Mouse (Mus musculus): ENCODE results near the gene Gm5767. TPM values are rescaled to one million over a fixed set of nuclear protein-coding genes. Genes with fewer than 3 reads are reported as not detected.
A peak's percentile ranks its signal among the peaks of the same experiment; 100 is the strongest.

The Gm5767 gene
- polyA plus RNA-seq (2016; fragmentation: Nextera tagmentation; extraction: Ambion mirVana): not detected in 2 replicates

- Histone ChIP-seq H3K36me3 (peaks cover 16% of the 10 kb centered on the region; the same call in 1 of the 2 replicates), H3K4me1 (no peaks in the 10 kb centered on the region), H3K4me3 (no peak within 1 kb of the TSS), H3K27ac (replicated peaks) (no peak within 1 kb of the TSS), H3K9me3 (replicated peaks) (no peaks in the 10 kb centered on the region), H3K27me3 (ENCODE audit: low read depth, poor library complexity, severe bottlenecking) (no peaks in the 10 kb centered on the region)
- DNase-seq (ENCODE audit: low spot score): no peak
- 82% methylated on average over 5 of the region's 5 CpGs for WGBS
Observed at GRCm38 (mm10) chr16:8680470-8680869, at the start of gene Gm5767. Gm5767 (plus strand) TSS chr16:8680770.

GRCm38 (mm10) chr16:8631428-8631827, 49.1 kb upstream of the Gm5767 start:
- Histone ChIP-seq H3K27ac (replicated peaks) (no peak overlapping the region), H3K9me3 (replicated peaks) (no peaks in the 10 kb centered on the region), H3K36me3 (peaks cover 44% of the 10 kb centered on the region), H3K27me3 (ENCODE audit: low read depth, poor library complexity, severe bottlenecking) (no peaks in the 10 kb centered on the region), H3K4me3 (no peak overlapping the region), H3K4me1 (peaks cover 13% of the 10 kb centered on the region)
- WGBS: 91% methylated on average over 5 of the region's 5 CpGs
- DNase-seq (ENCODE audit: low spot score): no peak

GRCm38 (mm10) chr16:8636867-8637216, 43.7 kb upstream of the Gm5767 start:
- H3K9me3 ChIP-seq (replicated peaks): no peaks in the 10 kb centered on the region
- no peak for DNase-seq (ENCODE audit: low spot score)
- WGBS: 2% methylated on average over 13 of the region's 13 CpGs
- peaks cover 47% of the 10 kb centered on the region for H3K36me3 ChIP-seq
- H3K27me3 ChIP-seq (ENCODE audit: low read depth, poor library complexity, severe bottlenecking): no peaks in the 10 kb centered on the region
- H3K27ac ChIP-seq (replicated peaks): peak overlapping the region; percentile 94
- peak overlapping the region; percentile 87 for H3K4me3 ChIP-seq
- H3K4me1 ChIP-seq: peaks cover 29% of the 10 kb centered on the region

GRCm38 (mm10) chr16:8637217-8638051, 43.1 kb upstream of the Gm5767 start, which contains the start of the genes Pmm2 and Tmem186:
Pmm2 (plus strand) TSS chr16:8637674.
Tmem186 (minus strand) TSS chr16:8637712.
- no peaks in the 10 kb centered on the region for H3K27me3 ChIP-seq (ENCODE audit: low read depth, poor library complexity, severe bottlenecking)
- H3K27ac ChIP-seq (replicated peaks): peak within 1 kb of the TSS; percentile 94
- whole genome bisulfite sequencing: under 1% methylated on average over 59 of the region's 59 CpGs
- DNase-seq (ENCODE audit: low spot score): peak; percentile 86
- peak within 1 kb of the TSS; percentile 87 for H3K4me3 ChIP-seq
- H3K4me1 ChIP-seq: peaks cover 29% of the 10 kb centered on the region
- H3K36me3 ChIP-seq: peaks cover 43% of the 10 kb centered on the region
- H3K9me3 ChIP-seq (replicated peaks): no peaks in the 10 kb centered on the region

- 52% methylated on average over 7 of the region's 7 CpGs for WGBS
- Histone ChIP-seq H3K36me3 (peaks cover 43% of the 10 kb centered on the region), H3K9me3 (replicated peaks) (no peaks in the 10 kb centered on the region), H3K27ac (replicated peaks) (peak overlapping the region; percentile 94), H3K27me3 (ENCODE audit: low read depth, poor library complexity, severe bottlenecking) (no peaks in the 10 kb centered on the region), H3K4me1 (peaks cover 29% of the 10 kb centered on the region), H3K4me3 (peak overlapping the region; percentile 87)
- no peak for DNase-seq (ENCODE audit: low spot score)
Observed at GRCm38 (mm10) chr16:8638131-8638530, 42.4 kb upstream of the Gm5767 start.

- no peak overlapping the region for H3K4me3 ChIP-seq
- H3K27me3 ChIP-seq (ENCODE audit: low read depth, poor library complexity, severe bottlenecking): no peaks in the 10 kb centered on the region
- no peak overlapping the region for H3K27ac ChIP-seq (replicated peaks)
- H3K36me3 ChIP-seq: peaks cover 52% of the 10 kb centered on the region
- 92% methylated on average over 11 of the region's 11 CpGs for WGBS
- no peak for DNase-seq (ENCODE audit: low spot score)
- no peaks in the 10 kb centered on the region for H3K9me3 ChIP-seq (replicated peaks)
- peaks cover 29% of the 10 kb centered on the region for H3K4me1 ChIP-seq
Observed at GRCm38 (mm10) chr16:8639466-8640191, 40.9 kb upstream of the Gm5767 start.

GRCm38 (mm10) chr16:8643855-8644254, 36.7 kb upstream of the Gm5767 start:
- WGBS: 80% methylated on average over 2 of the region's 2 CpGs

GRCm38 (mm10) chr16:8645546-8645945, 35.0 kb upstream of the Gm5767 start:
- Histone ChIP-seq H3K27ac (replicated peaks) (no peak overlapping the region), H3K27me3 (ENCODE audit: low read depth, poor library complexity, severe bottlenecking) (no peaks in the 10 kb centered on the region), H3K4me3 (no peak overlapping the region), H3K9me3 (replicated peaks) (no peaks in the 10 kb centered on the region), H3K4me1 (no peaks in the 10 kb centered on the region), H3K36me3 (peaks cover 88% of the 10 kb centered on the region)
- WGBS: 88% methylated on average over 6 of the region's 6 CpGs
- DNase-seq (ENCODE audit: low spot score): no peak

More at GRCm38 (mm10) chr16:8643855-8644254, 36.7 kb upstream of the Gm5767 start:
- no peak overlapping the region for H3K27ac ChIP-seq (replicated peaks)
- no peaks in the 10 kb centered on the region for H3K27me3 ChIP-seq (ENCODE audit: low read depth, poor library complexity, severe bottlenecking)
- H3K36me3 ChIP-seq: peaks cover 79% of the 10 kb centered on the region
- H3K9me3 ChIP-seq (replicated peaks): no peaks in the 10 kb centered on the region
- peak; percentile 34 for DNase-seq (ENCODE audit: low spot score)
- peaks cover 2% of the 10 kb centered on the region for H3K4me1 ChIP-seq
- H3K4me3 ChIP-seq: no peak overlapping the region

- 91% methylated on average over 3 of the region's 3 CpGs for WGBS
- Histone ChIP-seq H3K4me3 (no peak overlapping the region), H3K4me1 (no peaks in the 10 kb centered on the region), H3K9me3 (replicated peaks) (no peaks in the 10 kb centered on the region), H3K27ac (replicated peaks) (no peak overlapping the region), H3K27me3 (ENCODE audit: low read depth, poor library complexity, severe bottlenecking) (no peaks in the 10 kb centered on the region), H3K36me3 (peaks cover 91% of the 10 kb centered on the region)
- DNase-seq (ENCODE audit: low spot score): no peak
Observed at GRCm38 (mm10) chr16:8650007-8650406, 30.6 kb upstream of the Gm5767 start.

- Histone ChIP-seq H3K9me3 (replicated peaks) (no peaks in the 10 kb centered on the region), H3K36me3 (peaks cover 90% of the 10 kb centered on the region), H3K27ac (replicated peaks) (no peak overlapping the region), H3K27me3 (ENCODE audit: low read depth, poor library complexity, severe bottlenecking) (no peaks in the 10 kb centered on the region), H3K4me1 (no peaks in the 10 kb centered on the region), H3K4me3 (no peak overlapping the region)
- no peak for DNase-seq (ENCODE audit: low spot score)
- WGBS: 91% methylated on average over 6 of the region's 6 CpGs
Observed at GRCm38 (mm10) chr16:8655108-8655507, 25.5 kb upstream of the Gm5767 start.

- H3K4me1 ChIP-seq: no peaks in the 10 kb centered on the region
- WGBS: 86% methylated on average over 9 of the region's 9 CpGs
- no peaks in the 10 kb centered on the region for H3K9me3 ChIP-seq (replicated peaks)
- no peak for DNase-seq (ENCODE audit: low spot score)
- no peaks in the 10 kb centered on the region for H3K27me3 ChIP-seq (ENCODE audit: low read depth, poor library complexity, severe bottlenecking)
- H3K27ac ChIP-seq (replicated peaks): no peak overlapping the region
- H3K36me3 ChIP-seq: peaks cover 92% of the 10 kb centered on the region
- H3K4me3 ChIP-seq: no peak overlapping the region
Observed at GRCm38 (mm10) chr16:8655599-8655998, 25.0 kb upstream of the Gm5767 start.

- H3K4me1 ChIP-seq: no peaks in the 10 kb centered on the region
- no peaks in the 10 kb centered on the region for H3K27me3 ChIP-seq (ENCODE audit: low read depth, poor library complexity, severe bottlenecking)
- H3K9me3 ChIP-seq (replicated peaks): no peaks in the 10 kb centered on the region
- DNase-seq (ENCODE audit: low spot score): no peak
- WGBS: 77% methylated on average over 2 of the region's 2 CpGs
- H3K36me3 ChIP-seq: peaks cover 91% of the 10 kb centered on the region
- H3K27ac ChIP-seq (replicated peaks): no peak overlapping the region
- H3K4me3 ChIP-seq: no peak overlapping the region
Observed at GRCm38 (mm10) chr16:8656256-8656655, 24.3 kb upstream of the Gm5767 start.

- Histone ChIP-seq H3K27ac (replicated peaks) (no peak overlapping the region), H3K27me3 (ENCODE audit: low read depth, poor library complexity, severe bottlenecking) (no peaks in the 10 kb centered on the region), H3K36me3 (peaks cover 93% of the 10 kb centered on the region), H3K4me3 (no peak overlapping the region), H3K9me3 (replicated peaks) (no peaks in the 10 kb centered on the region), H3K4me1 (no peaks in the 10 kb centered on the region)
- WGBS: 84% methylated on average over 4 of the region's 4 CpGs
- DNase-seq (ENCODE audit: low spot score): no peak
Observed at GRCm38 (mm10) chr16:8658349-8658748, 22.2 kb upstream of the Gm5767 start.

Data from midbrain, embryonic 10.5 days (tissue).